11 mouse cellular contexts compared by ENCODE assay signal in genomic region chr4:62629461-62629860, GRCm38 (mm10).
DNase-seq lines count a peak whose midpoint lies in the region; ATAC-seq lines count a peak whose summit lies in the region.
"Had no signal": no experiment of that assay in that cellular context is flagged by ENCODE, and none has a peak within 500 bp of the region (broad histone marks: within the 10 kb centered on the region; RNA-seq: fewer than 3 reads in every experiment).

No protein-coding gene starts in this region.

- no peak for DNase-seq in heart, postnatal 14 days
- peak; percentile 59 for DNase-seq in midbrain, embryonic 11.5 days (ENCODE audit: low spot score, missing footprints)
- no peak for DNase-seq in neural tube, embryonic 11.5 days (ENCODE audit: low spot score)
- no peak for DNase-seq in embryo, embryonic 10.5 days (ENCODE audit: low spot score)
- no peak for DNase-seq in gastrocnemius, adult 18-20 months (ENCODE audit: low spot score)
- DNase-seq: midbrain, embryonic 14.5 days had no signal

- H3K4me3 ChIP-seq in heart, embryonic 11.5 days (ENCODE audit: low read depth, low read length): no peak overlapping the region
- no peak overlapping the region for H3K4me3 ChIP-seq in midbrain, embryonic 11.5 days (ENCODE audit: low read depth, low read length)
- H3K4me3 ChIP-seq in midbrain, embryonic 13.5 days (replicated peaks): no peak overlapping the region
- H3K4me3 ChIP-seq in embryonic facial prominence, embryonic 12.5 days: no peak overlapping the region
- H3K4me3 ChIP-seq in neural tube, embryonic 11.5 days (ENCODE audit: low read depth, low read length): no peak overlapping the region
- H3K4me3 ChIP-seq: embryonic facial prominence, embryonic 15.5 days; limb, embryonic 12.5 days had no signal

- peaks cover 19% of the 10 kb centered on the region; the same call in 1 of the 2 replicates for H3K27me3 ChIP-seq in heart, embryonic 11.5 days (ENCODE audit: control insufficient read depth, insufficient read depth, low read length)
- H3K27me3 ChIP-seq in midbrain, embryonic 11.5 days (ENCODE audit: control insufficient read depth, insufficient read depth, low read length): no peaks in the 10 kb centered on the region
- H3K27me3 ChIP-seq in midbrain, embryonic 13.5 days: no peaks in the 10 kb centered on the region
- no peaks in the 10 kb centered on the region for H3K27me3 ChIP-seq in embryonic facial prominence, embryonic 12.5 days
- H3K27me3 ChIP-seq in neural tube, embryonic 11.5 days (ENCODE audit: control insufficient read depth, insufficient read depth, low read length): no peaks in the 10 kb centered on the region
- H3K27me3 ChIP-seq: embryonic facial prominence, embryonic 15.5 days; limb, embryonic 12.5 days had no signal

- H3K4me2 ChIP-seq in heart, embryonic 11.5 days: no peak overlapping the region
- H3K4me2 ChIP-seq in midbrain, embryonic 11.5 days: no peak overlapping the region
- no peak overlapping the region for H3K4me2 ChIP-seq in midbrain, embryonic 13.5 days (replicated peaks)
- no peak overlapping the region for H3K4me2 ChIP-seq in embryonic facial prominence, embryonic 12.5 days (replicated peaks)
- H3K4me2 ChIP-seq in neural tube, embryonic 11.5 days (ENCODE audit: low read depth): no peak overlapping the region
- H3K4me2 ChIP-seq: embryonic facial prominence, embryonic 15.5 days; limb, embryonic 12.5 days had no signal

- H3K9me3 ChIP-seq in heart, embryonic 11.5 days (replicated peaks; ENCODE audit: control insufficient read depth, low read length): no peaks in the 10 kb centered on the region
- no peaks in the 10 kb centered on the region for H3K9me3 ChIP-seq in midbrain, embryonic 11.5 days (ENCODE audit: control insufficient read depth, low read length)
- H3K9me3 ChIP-seq in midbrain, embryonic 13.5 days: no peaks in the 10 kb centered on the region
- no peaks in the 10 kb centered on the region for H3K9me3 ChIP-seq in embryonic facial prominence, embryonic 12.5 days
- H3K9me3 ChIP-seq in neural tube, embryonic 11.5 days (ENCODE audit: control insufficient read depth, low read length): no peaks in the 10 kb centered on the region
- H3K9me3 ChIP-seq: embryonic facial prominence, embryonic 15.5 days; limb, embryonic 12.5 days had no signal

- H3K4me1 ChIP-seq in heart, embryonic 11.5 days (ENCODE audit: control insufficient read depth, insufficient read depth, low read length): peaks cover 53% of the 10 kb centered on the region
- peaks cover 14% of the 10 kb centered on the region for H3K4me1 ChIP-seq in midbrain, embryonic 11.5 days (ENCODE audit: control insufficient read depth, insufficient read depth, low read length)
- H3K4me1 ChIP-seq in midbrain, embryonic 13.5 days (replicated peaks): peaks cover 31% of the 10 kb centered on the region
- H3K4me1 ChIP-seq in embryonic facial prominence, embryonic 12.5 days: peaks cover 40% of the 10 kb centered on the region
- H3K4me1 ChIP-seq in neural tube, embryonic 11.5 days (ENCODE audit: control insufficient read depth, insufficient read depth, low read length): peaks cover 26% of the 10 kb centered on the region

- no peak for ATAC-seq in heart, embryonic 11.5 days (replicated peaks; ENCODE audit: insufficient number of reproducible peaks, low FRiP score, low TSS enrichment)
- ATAC-seq in midbrain, embryonic 11.5 days (ENCODE audit: low FRiP score): no peak
- no peak for ATAC-seq in midbrain, embryonic 13.5 days
- no peak for ATAC-seq in embryonic facial prominence, embryonic 12.5 days (ENCODE audit: insufficient number of reproducible peaks, insufficient read depth, low FRiP score, low TSS enrichment)
- ATAC-seq in neural tube, embryonic 11.5 days (ENCODE audit: insufficient read depth, low FRiP score, low TSS enrichment): no peak

- WGBS in heart, embryonic 11.5 days (ENCODE audit: insufficient replicate concordance): 58% methylated on average over 9 of the region's 9 CpGs
- WGBS in midbrain, embryonic 11.5 days: 75% methylated on average over 9 of the region's 9 CpGs
- WGBS in midbrain, embryonic 13.5 days: 71% methylated on average over 9 of the region's 9 CpGs
- WGBS in embryonic facial prominence, embryonic 12.5 days: 48% methylated on average over 9 of the region's 9 CpGs
- WGBS in neural tube, embryonic 11.5 days: 54% methylated on average over 9 of the region's 9 CpGs

- H3K36me3 ChIP-seq in heart, embryonic 11.5 days (ENCODE audit: control insufficient read depth, insufficient read depth, low read length): no peaks in the 10 kb centered on the region
- no peaks in the 10 kb centered on the region for H3K36me3 ChIP-seq in midbrain, embryonic 11.5 days (ENCODE audit: control insufficient read depth, insufficient read depth, low read length)
- 0 out of 2 replicates have a peak, but pooled peaks cover 5% of the 10 kb centered on the region for H3K36me3 ChIP-seq in midbrain, embryonic 13.5 days
- H3K36me3 ChIP-seq in embryonic facial prominence, embryonic 12.5 days: no peaks in the 10 kb centered on the region
- no peaks in the 10 kb centered on the region for H3K36me3 ChIP-seq in neural tube, embryonic 11.5 days (ENCODE audit: control insufficient read depth, insufficient read depth, low read length)
- H3K36me3 ChIP-seq: embryonic facial prominence, embryonic 15.5 days; limb, embryonic 12.5 days had no signal

- intact Hi-C loops in heart, postnatal 14 days (cut with DNase I): no loop called here

- H3K9ac ChIP-seq in heart, embryonic 11.5 days (ENCODE audit: low read depth, low read length): no peak overlapping the region
- no peak overlapping the region for H3K9ac ChIP-seq in midbrain, embryonic 11.5 days (ENCODE audit: low read length)
- no peak overlapping the region for H3K9ac ChIP-seq in midbrain, embryonic 13.5 days (replicated peaks)
- no peak overlapping the region for H3K9ac ChIP-seq in embryonic facial prominence, embryonic 12.5 days
- 0 out of 2 replicates have a peak overlapping the region, but pooled peaks have one; percentile 11 for H3K9ac ChIP-seq in neural tube, embryonic 11.5 days (ENCODE audit: low read length)
- H3K9ac ChIP-seq: embryonic facial prominence, embryonic 15.5 days; limb, embryonic 12.5 days had no signal

- peak overlapping the region; percentile 17; the same call in 1 of the 2 replicates for H3K27ac ChIP-seq in heart, embryonic 11.5 days (ENCODE audit: low read depth, low read length)
- H3K27ac ChIP-seq in midbrain, embryonic 11.5 days (ENCODE audit: low read depth, low read length): no peak overlapping the region
- no peak overlapping the region for H3K27ac ChIP-seq in midbrain, embryonic 13.5 days
- H3K27ac ChIP-seq in embryonic facial prominence, embryonic 12.5 days: 0 out of 2 replicates have a peak overlapping the region, but pooled peaks have one; percentile 17
- H3K27ac ChIP-seq in neural tube, embryonic 11.5 days (ENCODE audit: low read depth, low read length): no peak overlapping the region
- H3K27ac ChIP-seq: embryonic facial prominence, embryonic 15.5 days had no signal

Comparison
In these comparisons a context has a peak if more than half of its experiments do, and no peak if none do; other contexts are left out.
1. H3K27ac ChIP-seq: peak in heart, embryonic 11.5 days (single experiment) and embryonic facial prominence, embryonic 12.5 days (single experiment); none in midbrain, embryonic 11.5 days (single experiment), midbrain, embryonic 13.5 days (single experiment) and neural tube, embryonic 11.5 days (single experiment).